Mouse (Mus musculus): ENCODE measurements around the gene Fam57b. TPM values are rescaled to one million over a fixed set of nuclear protein-coding genes. Genes with fewer than 3 reads are reported as not detected.

Gene Fam57b
- polyA plus RNA-seq, 1 experiment from 2014 or later: 2.5 TPM

GRCm38 (mm10) chr7:126760391-126760802 lies 37.1 kb upstream of the Fam57b start:
- Histone ChIP-seq H3K9ac (replicated peaks; ENCODE audit: low read length) (peak overlapping the region; percentile 89), H3K4me3 (ENCODE audit: low read depth, low read length) (peak overlapping the region; percentile 74), H3K4me1 (ENCODE audit: control insufficient read depth, insufficient read depth, low read length) (no peaks in the 10 kb centered on the region), H3K27me3 (ENCODE audit: control insufficient read depth, insufficient read depth, low read length) (no peaks in the 10 kb centered on the region), H3K27ac (replicated peaks; ENCODE audit: low read depth, low read length) (no peak overlapping the region), H3K4me2 (ENCODE audit: low read depth, low read length) (peak overlapping the region; percentile 85), H3K36me3 (replicated peaks; ENCODE audit: control insufficient read depth, insufficient read depth, low read depth, low read length) (no peaks in the 10 kb centered on the region; the same call in 1 of the 2 replicates), H3K9me3 (replicated peaks; ENCODE audit: control insufficient read depth, low read length) (no peaks in the 10 kb centered on the region)
- 26% methylated on average over 3 of the region's 3 CpGs for WGBS
- no peak for DNase-seq (ENCODE audit: low spot score)
- ATAC-seq (replicated peaks; ENCODE audit: insufficient number of reproducible peaks, low FRiP score, low TSS enrichment, low read depth): peak; percentile 6; the same call in 1 of the 2 replicates

DNA sequence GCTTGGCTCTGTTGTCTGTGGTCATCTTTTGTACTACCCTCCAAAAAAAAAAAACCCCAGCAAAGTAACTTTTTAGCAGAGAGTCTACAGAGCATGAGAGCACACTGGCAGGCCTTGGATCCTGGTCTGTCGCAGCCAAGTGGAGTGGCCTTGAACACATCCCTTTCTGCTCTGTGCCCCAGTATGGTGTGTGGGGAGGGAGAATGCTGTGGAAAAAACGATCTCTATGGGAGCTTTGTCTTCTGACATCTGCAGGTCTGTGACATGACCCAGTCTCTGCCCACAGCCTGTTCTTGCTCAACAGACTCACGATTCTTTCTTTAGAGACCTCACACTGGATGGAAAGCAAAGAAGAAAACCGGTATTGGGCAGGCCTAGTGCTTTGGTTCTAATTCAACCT lies 36.5 kb upstream of the Fam57b start:
- WGBS: 67% methylated on average over 4 of the region's 4 CpGs
- Histone ChIP-seq H3K9me3 (replicated peaks; ENCODE audit: control insufficient read depth, low read length) (no peaks in the 10 kb centered on the region), H3K27ac (replicated peaks; ENCODE audit: low read depth, low read length) (no peak overlapping the region), H3K4me1 (ENCODE audit: control insufficient read depth, insufficient read depth, low read length) (no peaks in the 10 kb centered on the region), H3K4me3 (ENCODE audit: low read depth, low read length) (no peak overlapping the region), H3K27me3 (ENCODE audit: control insufficient read depth, insufficient read depth, low read length) (no peaks in the 10 kb centered on the region), H3K36me3 (replicated peaks; ENCODE audit: control insufficient read depth, insufficient read depth, low read depth, low read length) (no peaks in the 10 kb centered on the region; the same call in 1 of the 2 replicates), H3K9ac (replicated peaks; ENCODE audit: low read length) (0 out of 2 replicates have a peak overlapping the region, but pooled peaks have one; percentile 1), H3K4me2 (ENCODE audit: low read depth, low read length) (peak overlapping the region; percentile 85)
- ATAC-seq (replicated peaks; ENCODE audit: insufficient number of reproducible peaks, low FRiP score, low TSS enrichment, low read depth) (no peak), DNase-seq (ENCODE audit: low spot score) (no peak)

DNA sequence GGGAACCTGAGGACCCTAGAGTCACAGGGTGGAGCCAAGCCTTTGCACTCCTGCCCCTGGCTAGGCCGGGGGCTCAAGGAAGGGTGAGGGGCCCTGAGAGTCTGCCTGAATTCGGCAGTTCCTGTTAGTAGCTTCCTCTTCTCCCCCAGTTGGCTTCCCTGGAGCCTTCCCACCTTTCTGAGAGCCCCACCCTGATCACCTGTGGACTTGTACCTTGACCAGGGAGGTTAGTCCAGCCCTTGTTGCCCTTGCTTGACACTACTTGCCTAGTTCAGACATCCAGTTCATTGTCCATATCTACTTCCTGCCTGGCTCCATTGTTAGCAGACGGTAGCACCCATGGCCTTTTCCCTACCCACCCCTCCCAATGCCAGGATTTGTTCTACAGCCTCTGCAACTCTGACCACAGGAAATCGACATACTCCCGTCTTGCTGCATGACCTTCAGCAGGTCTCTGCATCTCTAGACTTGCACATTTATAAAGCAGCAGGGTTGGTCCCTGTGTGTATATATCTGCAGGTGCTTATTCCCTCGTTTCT lies 35.9 kb upstream of the Fam57b start:
- Histone ChIP-seq H3K4me1 (ENCODE audit: control insufficient read depth, insufficient read depth, low read length) (no peaks in the 10 kb centered on the region), H3K9me3 (replicated peaks; ENCODE audit: control insufficient read depth, low read length) (no peaks in the 10 kb centered on the region), H3K9ac (replicated peaks; ENCODE audit: low read length) (0 out of 2 replicates have a peak overlapping the region, but pooled peaks have one; percentile 1), H3K4me3 (ENCODE audit: low read depth, low read length) (no peak overlapping the region), H3K27me3 (ENCODE audit: control insufficient read depth, insufficient read depth, low read length) (no peaks in the 10 kb centered on the region), H3K27ac (replicated peaks; ENCODE audit: low read depth, low read length) (no peak overlapping the region), H3K4me2 (ENCODE audit: low read depth, low read length) (no peak overlapping the region), H3K36me3 (replicated peaks; ENCODE audit: control insufficient read depth, insufficient read depth, low read depth, low read length) (peaks cover 2% of the 10 kb centered on the region; the same call in 1 of the 2 replicates)
- no peak for DNase-seq (ENCODE audit: low spot score)
- 74% methylated on average over 6 of the region's 6 CpGs for WGBS
- no peak for ATAC-seq (replicated peaks; ENCODE audit: insufficient number of reproducible peaks, low FRiP score, low TSS enrichment, low read depth)

DNA sequence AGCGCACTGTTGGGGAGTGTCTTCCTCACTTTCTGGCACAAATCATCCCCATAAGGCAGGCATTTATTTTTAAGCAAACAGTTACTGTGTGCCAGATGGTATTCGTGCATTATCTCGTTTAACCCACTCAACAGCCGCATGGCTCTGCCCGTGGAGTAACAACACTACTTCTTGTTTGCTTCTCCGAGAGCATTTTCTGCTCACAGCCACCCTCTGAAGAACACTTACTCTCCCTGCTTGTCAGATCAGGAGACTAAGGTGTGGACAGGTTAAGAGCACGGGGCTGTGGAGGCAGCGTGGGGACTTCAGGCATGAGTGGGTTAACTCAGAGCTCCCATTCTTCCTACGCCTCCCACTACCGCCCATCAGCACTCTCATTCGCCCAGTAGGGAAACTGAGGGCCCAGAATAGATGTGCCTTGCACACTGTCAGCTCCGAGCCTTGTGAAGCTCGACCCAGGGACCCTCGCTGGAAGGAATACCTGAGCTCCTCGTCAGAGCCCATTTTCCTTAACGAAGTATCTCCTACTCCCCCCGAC lies 34.9 kb upstream of the Fam57b start:
- Histone ChIP-seq H3K27me3 (ENCODE audit: control insufficient read depth, insufficient read depth, low read length) (no peaks in the 10 kb centered on the region), H3K4me1 (ENCODE audit: control insufficient read depth, insufficient read depth, low read length) (no peaks in the 10 kb centered on the region), H3K27ac (replicated peaks; ENCODE audit: low read depth, low read length) (no peak overlapping the region), H3K4me3 (ENCODE audit: low read depth, low read length) (no peak overlapping the region), H3K4me2 (ENCODE audit: low read depth, low read length) (no peak overlapping the region), H3K9ac (replicated peaks; ENCODE audit: low read length) (no peak overlapping the region), H3K36me3 (replicated peaks; ENCODE audit: control insufficient read depth, insufficient read depth, low read depth, low read length) (peaks cover 4% of the 10 kb centered on the region), H3K9me3 (replicated peaks; ENCODE audit: control insufficient read depth, low read length) (no peaks in the 10 kb centered on the region)
- WGBS: 67% methylated on average over 17 of the region's 17 CpGs
- DNase-seq (ENCODE audit: low spot score): no peak
- no peak for ATAC-seq (replicated peaks; ENCODE audit: insufficient number of reproducible peaks, low FRiP score, low TSS enrichment, low read depth)

- 90% methylated on average over 9 of the region's 9 CpGs for WGBS
- no peak for DNase-seq (ENCODE audit: low spot score)
- H3K36me3 ChIP-seq (replicated peaks; ENCODE audit: control insufficient read depth, insufficient read depth, low read depth, low read length): peaks cover 6% of the 10 kb centered on the region
Measured at GRCm38 (mm10) chr7:126765540-126765939, 31.9 kb upstream of the Fam57b start.

GRCm38 (mm10) chr7:126766201-126766600 lies 31.3 kb upstream of the Fam57b start, which contains the start of gene Gdpd3:
Gene Gdpd3, plus strand, starts transcription at chr7:126766334.
- Histone ChIP-seq H3K4me3 (ENCODE audit: low read depth, low read length) (no peak within 1 kb of the TSS), H3K4me1 (ENCODE audit: control insufficient read depth, insufficient read depth, low read length) (no peaks in the 10 kb centered on the region), H3K9ac (replicated peaks; ENCODE audit: low read length) (no peak within 1 kb of the TSS), H3K4me2 (ENCODE audit: low read depth, low read length) (no peak within 1 kb of the TSS), H3K36me3 (replicated peaks; ENCODE audit: control insufficient read depth, insufficient read depth, low read depth, low read length) (peaks cover 8% of the 10 kb centered on the region), H3K9me3 (replicated peaks; ENCODE audit: control insufficient read depth, low read length) (no peaks in the 10 kb centered on the region), H3K27me3 (ENCODE audit: control insufficient read depth, insufficient read depth, low read length) (no peaks in the 10 kb centered on the region), H3K27ac (replicated peaks; ENCODE audit: low read depth, low read length) (no peak within 1 kb of the TSS)
- no peak for DNase-seq (ENCODE audit: low spot score)
- 93% methylated on average over 16 of the region's 16 CpGs for WGBS
- no peak for ATAC-seq (replicated peaks; ENCODE audit: insufficient number of reproducible peaks, low FRiP score, low TSS enrichment, low read depth)

More at GRCm38 (mm10) chr7:126765540-126765939, 31.9 kb upstream of the Fam57b start:
- Histone ChIP-seq H3K4me2 (ENCODE audit: low read depth, low read length) (no peak overlapping the region), H3K9me3 (replicated peaks; ENCODE audit: control insufficient read depth, low read length) (no peaks in the 10 kb centered on the region), H3K9ac (replicated peaks; ENCODE audit: low read length) (no peak overlapping the region), H3K4me1 (ENCODE audit: control insufficient read depth, insufficient read depth, low read length) (no peaks in the 10 kb centered on the region), H3K4me3 (ENCODE audit: low read depth, low read length) (no peak overlapping the region), H3K27me3 (ENCODE audit: control insufficient read depth, insufficient read depth, low read length) (no peaks in the 10 kb centered on the region), H3K27ac (replicated peaks; ENCODE audit: low read depth, low read length) (no peak overlapping the region)
- no peak for ATAC-seq (replicated peaks; ENCODE audit: insufficient number of reproducible peaks, low FRiP score, low TSS enrichment, low read depth)

DNA sequence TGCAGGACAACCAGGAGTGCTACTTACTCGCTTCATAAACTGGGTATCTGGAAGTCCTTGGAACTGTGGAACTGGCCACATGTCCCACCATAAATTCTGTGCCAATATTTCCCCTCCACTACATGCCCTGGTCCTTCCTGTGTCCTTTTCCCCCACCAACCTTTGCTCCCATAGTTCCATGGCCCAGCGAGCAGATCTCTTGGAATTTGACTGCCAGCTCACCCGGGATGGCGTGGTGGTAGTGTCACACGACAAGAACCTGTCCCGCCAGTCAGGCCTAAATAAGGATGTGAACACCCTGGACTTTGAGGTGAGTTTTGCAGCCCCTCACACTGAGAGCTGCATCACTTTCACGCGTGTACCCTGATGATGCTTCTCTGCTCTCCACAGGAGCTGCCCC lies 30.5 kb upstream of the Fam57b start:
- DNase-seq (ENCODE audit: low spot score): no peak
- no peak overlapping the region for H3K4me2 ChIP-seq (ENCODE audit: low read depth, low read length)
- no peak overlapping the region for H3K9ac ChIP-seq (replicated peaks; ENCODE audit: low read length)
- 90% methylated on average over 8 of the region's 8 CpGs for WGBS
- no peaks in the 10 kb centered on the region for H3K4me1 ChIP-seq (ENCODE audit: control insufficient read depth, insufficient read depth, low read length)
- H3K4me3 ChIP-seq (ENCODE audit: low read depth, low read length): no peak overlapping the region
- no peak overlapping the region for H3K27ac ChIP-seq (replicated peaks; ENCODE audit: low read depth, low read length)
- H3K9me3 ChIP-seq (replicated peaks; ENCODE audit: control insufficient read depth, low read length): no peaks in the 10 kb centered on the region
- ATAC-seq (replicated peaks; ENCODE audit: insufficient number of reproducible peaks, low FRiP score, low TSS enrichment, low read depth): no peak
- peaks cover 8% of the 10 kb centered on the region for H3K36me3 ChIP-seq (replicated peaks; ENCODE audit: control insufficient read depth, insufficient read depth, low read depth, low read length)
- H3K27me3 ChIP-seq (ENCODE audit: control insufficient read depth, insufficient read depth, low read length): no peaks in the 10 kb centered on the region

DNA sequence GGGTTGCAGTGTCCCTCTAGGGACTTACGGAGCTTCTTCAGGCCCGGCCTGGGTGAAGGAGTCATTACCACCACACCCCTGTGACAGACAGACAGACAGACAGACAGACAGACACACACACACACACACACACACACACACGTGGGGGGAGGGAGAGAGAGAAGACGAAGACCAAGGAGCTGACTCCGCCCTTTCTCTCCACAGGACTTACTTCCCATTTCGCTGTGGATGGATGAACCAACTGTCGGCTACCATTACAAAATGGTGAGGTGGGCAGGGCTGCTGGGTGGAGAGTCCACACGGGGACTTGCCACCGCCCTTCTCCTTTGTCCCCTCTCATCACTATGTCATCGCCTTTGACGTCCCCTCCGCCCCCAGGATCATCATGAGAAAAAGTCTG lies 26.7 kb upstream of the Fam57b start:
- ATAC-seq (replicated peaks; ENCODE audit: insufficient number of reproducible peaks, low FRiP score, low TSS enrichment, low read depth): no peak
- H3K27ac ChIP-seq (replicated peaks; ENCODE audit: low read depth, low read length): no peak overlapping the region
- H3K4me1 ChIP-seq (ENCODE audit: control insufficient read depth, insufficient read depth, low read length): no peaks in the 10 kb centered on the region
- H3K9ac ChIP-seq (replicated peaks; ENCODE audit: low read length): no peak overlapping the region
- 86% methylated on average over 12 of the region's 12 CpGs for WGBS
- peaks cover 8% of the 10 kb centered on the region for H3K36me3 ChIP-seq (replicated peaks; ENCODE audit: control insufficient read depth, insufficient read depth, low read depth, low read length)
- DNase-seq (ENCODE audit: low spot score): no peak
- H3K27me3 ChIP-seq (ENCODE audit: control insufficient read depth, insufficient read depth, low read length): no peaks in the 10 kb centered on the region
- H3K4me3 ChIP-seq (ENCODE audit: low read depth, low read length): no peak overlapping the region
- no peak overlapping the region for H3K4me2 ChIP-seq (ENCODE audit: low read depth, low read length)
- no peaks in the 10 kb centered on the region for H3K9me3 ChIP-seq (replicated peaks; ENCODE audit: control insufficient read depth, low read length)
